Mouse (Mus musculus): ENCODE results near the gene Drosha. TPM values are rescaled to one million over a fixed set of nuclear protein-coding genes. Genes with fewer than 3 reads are reported as not detected.

Drosha gene
- polyA plus RNA-seq, 1 experiment from 2014 or later: 50.2 TPM

DNA sequence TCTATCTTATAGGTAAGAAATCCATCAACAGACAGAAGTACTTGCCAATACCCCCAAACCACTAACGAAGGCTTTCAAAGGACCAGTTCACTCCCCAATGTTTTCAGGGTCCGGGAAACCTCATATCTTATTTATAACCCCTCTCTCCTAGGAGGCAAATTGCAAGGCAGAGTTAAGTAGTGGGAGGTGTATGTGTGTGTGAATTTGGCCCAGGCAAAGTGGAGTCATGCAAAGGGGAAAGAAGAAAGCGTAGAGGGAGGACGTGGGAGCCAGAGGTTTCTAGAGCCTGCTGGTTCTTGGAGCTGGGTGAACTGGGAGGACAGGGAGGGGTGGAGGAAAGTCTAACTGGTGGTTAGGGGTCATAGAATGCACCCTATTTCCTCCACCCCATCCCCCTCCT lies 117.8 kb downstream of the Drosha start:
- no peak for ATAC-seq
- H3K9me3 ChIP-seq (replicated peaks; ENCODE audit: control insufficient read depth, low read length): no peaks in the 10 kb centered on the region
- no peaks in the 10 kb centered on the region for H3K27me3 ChIP-seq (replicated peaks; ENCODE audit: control insufficient read depth, insufficient read depth, low read length)
- 45% methylated on average over 4 of the region's 4 CpGs for WGBS
- no peak for DNase-seq (ENCODE audit: low spot score)
- no peak overlapping the region for H3K4me3 ChIP-seq (ENCODE audit: low read depth, low read length)
- H3K4me2 ChIP-seq (ENCODE audit: low read length): no peak overlapping the region
- H3K36me3 ChIP-seq (ENCODE audit: control insufficient read depth, insufficient read depth, low read length): no peaks in the 10 kb centered on the region
- no peak overlapping the region for H3K9ac ChIP-seq (ENCODE audit: low read length)
- H3K27ac ChIP-seq (ENCODE audit: low read depth, low read length): no peak overlapping the region
- H3K4me1 ChIP-seq (ENCODE audit: control insufficient read depth, insufficient read depth, low read length): peaks cover 18% of the 10 kb centered on the region

DNA sequence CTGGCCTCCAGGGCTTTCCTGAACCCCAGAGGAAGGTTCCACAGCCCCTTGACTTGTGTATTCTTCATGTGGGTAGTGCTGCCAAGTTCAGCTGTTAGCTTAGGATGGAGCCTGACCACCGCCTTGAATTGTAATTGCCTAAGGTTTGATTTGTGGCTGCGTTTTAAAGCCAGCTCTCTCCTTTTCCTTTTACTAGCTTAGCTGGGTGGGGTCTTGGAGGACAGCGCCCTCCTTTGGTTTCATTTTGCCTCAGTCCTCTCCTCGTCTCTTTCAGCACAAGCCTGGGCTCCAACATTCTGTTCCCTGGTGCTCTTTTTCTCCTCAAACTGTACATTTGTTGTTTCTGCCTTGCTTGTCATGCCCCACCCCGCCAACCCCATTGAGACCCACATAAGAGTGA lies 133.4 kb downstream of the Drosha start:
- H3K36me3 ChIP-seq (ENCODE audit: control insufficient read depth, insufficient read depth, low read length): no peaks in the 10 kb centered on the region
- H3K27me3 ChIP-seq (replicated peaks; ENCODE audit: control insufficient read depth, insufficient read depth, low read length): no peaks in the 10 kb centered on the region
- WGBS: 93% methylated on average over 5 of the region's 5 CpGs
- H3K4me1 ChIP-seq (ENCODE audit: control insufficient read depth, insufficient read depth, low read length): no peaks in the 10 kb centered on the region
- H3K9ac ChIP-seq (ENCODE audit: low read length): no peak overlapping the region
- 0 out of 2 replicates have a peak, but pooled peaks cover 9% of the 10 kb centered on the region for H3K9me3 ChIP-seq (replicated peaks; ENCODE audit: control insufficient read depth, low read length)
- H3K4me3 ChIP-seq (ENCODE audit: low read depth, low read length): no peak overlapping the region
- ATAC-seq (no peak), DNase-seq (ENCODE audit: low spot score) (no peak)
- H3K27ac ChIP-seq (ENCODE audit: low read depth, low read length): no peak overlapping the region
- H3K4me2 ChIP-seq (ENCODE audit: low read length): no peak overlapping the region

DNA sequence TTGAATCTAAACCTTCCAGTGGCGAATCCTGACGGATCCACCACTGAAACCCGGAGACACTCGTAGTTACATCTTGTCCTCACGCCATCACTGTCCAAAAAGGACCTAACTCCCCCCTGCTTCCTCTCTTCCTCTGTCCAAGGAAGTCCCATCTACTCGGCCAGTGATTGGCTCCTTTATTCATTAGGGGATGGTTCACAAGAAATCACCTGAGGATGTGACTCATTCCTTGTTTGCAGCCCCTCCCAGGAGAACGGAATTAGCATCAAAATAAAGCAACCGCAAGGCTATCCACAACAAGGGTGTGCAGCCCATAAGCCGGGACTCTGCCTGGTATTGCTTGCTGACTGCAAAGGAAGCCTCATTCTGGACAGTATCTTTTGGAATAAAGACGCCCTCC lies 137.6 kb downstream of the Drosha start:
- Histone ChIP-seq H3K27me3 (replicated peaks; ENCODE audit: control insufficient read depth, insufficient read depth, low read length) (no peaks in the 10 kb centered on the region), H3K9ac (ENCODE audit: low read length) (no peak overlapping the region), H3K9me3 (replicated peaks; ENCODE audit: control insufficient read depth, low read length) (no peaks in the 10 kb centered on the region), H3K4me1 (ENCODE audit: control insufficient read depth, insufficient read depth, low read length) (no peaks in the 10 kb centered on the region), H3K36me3 (ENCODE audit: control insufficient read depth, insufficient read depth, low read length) (no peaks in the 10 kb centered on the region), H3K27ac (ENCODE audit: low read depth, low read length) (no peak overlapping the region), H3K4me3 (ENCODE audit: low read depth, low read length) (no peak overlapping the region), H3K4me2 (ENCODE audit: low read length) (no peak overlapping the region)
- DNase-seq (ENCODE audit: low spot score) (no peak), ATAC-seq (no peak)
- WGBS: 89% methylated on average over 10 of the region's 10 CpGs

DNA sequence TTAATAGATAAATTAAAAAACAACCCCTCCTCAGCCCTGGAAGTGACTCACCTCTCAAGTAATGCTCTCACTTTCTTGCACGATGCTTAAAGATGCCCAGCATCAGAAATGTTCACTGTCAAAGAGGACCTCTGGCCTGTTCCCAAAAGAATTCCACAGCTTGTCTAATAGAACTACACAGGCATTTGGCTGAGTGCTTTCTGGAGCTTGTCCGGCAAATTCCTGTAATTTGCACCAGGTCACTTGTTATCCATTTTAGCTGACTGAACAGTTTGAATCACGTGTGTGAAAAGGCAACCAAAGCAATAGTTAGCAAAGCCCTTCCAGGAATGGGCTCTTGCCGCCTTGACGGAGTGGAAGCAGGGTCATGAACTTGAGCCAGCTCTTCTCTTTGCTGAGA lies 140.6 kb downstream of the Drosha start:
- no peak for DNase-seq (ENCODE audit: low spot score)
- Histone ChIP-seq H3K36me3 (ENCODE audit: control insufficient read depth, insufficient read depth, low read length) (no peaks in the 10 kb centered on the region), H3K27ac (ENCODE audit: low read depth, low read length) (no peak overlapping the region), H3K9me3 (replicated peaks; ENCODE audit: control insufficient read depth, low read length) (no peaks in the 10 kb centered on the region), H3K4me3 (ENCODE audit: low read depth, low read length) (no peak overlapping the region), H3K9ac (ENCODE audit: low read length) (no peak overlapping the region), H3K4me1 (ENCODE audit: control insufficient read depth, insufficient read depth, low read length) (no peaks in the 10 kb centered on the region), H3K27me3 (replicated peaks; ENCODE audit: control insufficient read depth, insufficient read depth, low read length) (no peaks in the 10 kb centered on the region), H3K4me2 (ENCODE audit: low read length) (no peak overlapping the region)
- WGBS: 84% methylated on average over 5 of the region's 5 CpGs
- ATAC-seq: no peak

DNA sequence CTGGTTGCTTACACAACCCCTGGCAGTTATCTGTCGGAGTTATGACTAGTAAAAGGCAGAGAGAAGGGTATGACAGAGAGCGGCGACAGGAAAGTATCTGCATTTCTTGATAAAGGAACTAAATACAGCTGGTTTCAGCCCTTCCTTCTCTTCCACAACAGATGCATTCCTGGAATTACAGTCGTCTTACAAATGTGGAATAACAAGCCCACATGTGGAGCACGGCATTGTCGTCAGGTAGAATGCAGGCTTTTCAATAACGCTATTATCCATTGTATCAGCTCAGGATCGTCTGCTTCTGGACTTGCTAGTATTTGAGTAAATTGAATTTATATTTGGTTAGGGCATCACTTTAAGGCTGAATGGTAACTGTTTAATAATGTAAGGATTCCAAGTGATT lies 144.2 kb downstream of the Drosha start:
- H3K36me3 ChIP-seq (ENCODE audit: control insufficient read depth, insufficient read depth, low read length): no peaks in the 10 kb centered on the region
- H3K4me2 ChIP-seq (ENCODE audit: low read length): no peak overlapping the region
- no peaks in the 10 kb centered on the region for H3K9me3 ChIP-seq (replicated peaks; ENCODE audit: control insufficient read depth, low read length)
- ATAC-seq: no peak
- H3K27me3 ChIP-seq (replicated peaks; ENCODE audit: control insufficient read depth, insufficient read depth, low read length): no peaks in the 10 kb centered on the region
- no peak overlapping the region for H3K27ac ChIP-seq (ENCODE audit: low read depth, low read length)
- DNase-seq (ENCODE audit: low spot score): no peak
- H3K4me3 ChIP-seq (ENCODE audit: low read depth, low read length): no peak overlapping the region
- no peak overlapping the region for H3K9ac ChIP-seq (ENCODE audit: low read length)
- 75% methylated on average over 8 of the region's 8 CpGs for WGBS
- no peaks in the 10 kb centered on the region for H3K4me1 ChIP-seq (ENCODE audit: control insufficient read depth, insufficient read depth, low read length)

DNA sequence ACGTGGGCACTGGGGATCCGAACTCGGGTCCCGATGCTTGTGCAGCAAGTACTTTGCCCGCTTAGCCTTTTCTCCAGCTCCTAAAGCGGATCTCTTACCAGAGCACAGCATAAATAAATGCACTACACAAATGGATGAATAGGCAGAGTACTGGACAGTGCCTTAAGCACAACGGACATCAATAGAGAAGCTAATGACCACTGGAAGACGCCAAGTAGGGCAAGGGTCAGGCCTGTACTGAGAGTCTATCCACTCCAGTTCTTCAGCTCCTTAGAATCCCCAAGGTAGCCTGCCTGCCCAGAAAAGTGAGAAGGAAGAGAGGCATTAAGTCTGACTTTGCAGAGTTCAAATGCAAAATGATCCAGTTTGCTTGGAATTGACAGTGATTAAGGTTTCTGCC lies 147.8 kb downstream of the Drosha start:
- H3K4me2 ChIP-seq (ENCODE audit: low read length): no peak overlapping the region
- DNase-seq (ENCODE audit: low spot score): no peak
- H3K9me3 ChIP-seq (replicated peaks; ENCODE audit: control insufficient read depth, low read length): no peaks in the 10 kb centered on the region
- no peaks in the 10 kb centered on the region for H3K36me3 ChIP-seq (ENCODE audit: control insufficient read depth, insufficient read depth, low read length)
- 86% methylated on average over 8 of the region's 8 CpGs for WGBS
- ATAC-seq: no peak
- no peaks in the 10 kb centered on the region for H3K4me1 ChIP-seq (ENCODE audit: control insufficient read depth, insufficient read depth, low read length)
- H3K4me3 ChIP-seq (ENCODE audit: low read depth, low read length): no peak overlapping the region
- H3K27me3 ChIP-seq (replicated peaks; ENCODE audit: control insufficient read depth, insufficient read depth, low read length): no peaks in the 10 kb centered on the region
- H3K9ac ChIP-seq (ENCODE audit: low read length): no peak overlapping the region
- no peak overlapping the region for H3K27ac ChIP-seq (ENCODE audit: low read depth, low read length)

Small RNA genes lying within 50 kb of the gene (microRNA-seq; reads per million reads assigned to microRNA genes)
- not detected for gene Gm47288

Other genes starting within 250 kb of the Drosha start
- 3.3 and 5.0 TPM in 2 replicates for gene Pdzd2, start 84.9 kb upstream of the Drosha start, polyA plus RNA-seq (2014; fragmentation: Nextera tagmentation; extraction: Ambion mirVana)
- gene 6030458C11Rik, start 166 bp upstream of the Drosha start, polyA plus RNA-seq (2014; fragmentation: Nextera tagmentation; extraction: Ambion mirVana): 13.2 and 17.1 TPM in 2 replicates

Data from forebrain, embryonic 14.5 days (tissue).